Mouse (Mus musculus) spleen, postnatal 36 days (tissue): ENCODE results near the gene Wdr35.
A peak's percentile ranks its signal among the peaks of the same experiment; 100 is the strongest.

ENCODE experiments used
- DNase-seq, 2 experiments: peaks; one replicate each; pipeline ENCODE4 v3.0.0; 2022; ENCODE audit warnings: low spot score in 2 of 2, mixed read lengths in 1 of 2

The Wdr35 gene

GRCm38 (mm10) chr12:9052075-9052829 lies 78.6 kb downstream of the Wdr35 start:
- peak; percentile 63 to 69 for DNase-seq

GRCm38 (mm10) chr12:9053345-9053744 lies 79.7 kb downstream of the Wdr35 start:
- DNase-seq = no peak

GRCm38 (mm10) chr12:9054012-9054411 lies 80.3 kb downstream of the Wdr35 start:
- DNase-seq = no peak

- DNase-seq = no peak
These were observed 81.6 kb downstream of the Wdr35 start for GRCm38 (mm10) chr12:9055269-9055668.

- no peak for DNase-seq
These were observed 85.8 kb downstream of the Wdr35 start for GRCm38 (mm10) chr12:9059502-9059901.

- DNase-seq = no peak
These were observed 86.3 kb downstream of the Wdr35 start for GRCm38 (mm10) chr12:9059965-9060364.

GRCm38 (mm10) chr12:9063611-9064010 lies 89.9 kb downstream of the Wdr35 start:
- DNase-seq = no peak

GRCm38 (mm10) chr12:9071058-9071457 lies 97.4 kb downstream of the Wdr35 start:
- no peak for DNase-seq

- no peak for DNase-seq
These were observed 97.8 kb downstream of the Wdr35 start for GRCm38 (mm10) chr12:9071493-9071892.

GRCm38 (mm10) chr12:9077554-9078125 lies 103.9 kb downstream of the Wdr35 start:
- DNase-seq = no peak
